Mouse (Mus musculus) cerebellum, postnatal 25 days (tissue): Measurements from ENCODE around the gene Tenm4.

ENCODE experiments used
- DNase-seq, 2 experiments: peaks; one replicate each; pipeline ENCODE4 v3.0.0; 2021; ENCODE audit warnings: mixed read lengths in 2 of 2

Gene Tenm4

GRCm38 (mm10) chr7:96539248-96540034 lies 368.4 kb downstream of the Tenm4 start:
- peak; percentile 93 to 97 for DNase-seq

- no peak for DNase-seq
Measured at GRCm38 (mm10) chr7:96540458-96541096, 369.5 kb downstream of the Tenm4 start.

- DNase-seq = no peak
Measured at GRCm38 (mm10) chr7:96545979-96546378, 374.9 kb downstream of the Tenm4 start.

- DNase-seq = no peak
Measured at GRCm38 (mm10) chr7:96551809-96552208, 380.8 kb downstream of the Tenm4 start.

GRCm38 (mm10) chr7:96552292-96552860 lies 381.3 kb downstream of the Tenm4 start:
- no peak for DNase-seq

GRCm38 (mm10) chr7:96554277-96554690 lies 383.2 kb downstream of the Tenm4 start:
- peak; percentile 58 to 63 for DNase-seq

GRCm38 (mm10) chr7:96555294-96555693 lies 384.2 kb downstream of the Tenm4 start:
- DNase-seq = no peak

- no peak for DNase-seq
Measured at GRCm38 (mm10) chr7:96556756-96557155, 385.7 kb downstream of the Tenm4 start.

GRCm38 (mm10) chr7:96562890-96563289 lies 391.8 kb downstream of the Tenm4 start:
- DNase-seq = no peak

GRCm38 (mm10) chr7:96563329-96564065 lies 392.5 kb downstream of the Tenm4 start:
- DNase-seq = no peak

GRCm38 (mm10) chr7:96565806-96566205 lies 394.8 kb downstream of the Tenm4 start:
- peak; percentile 73 to 83 for DNase-seq

- DNase-seq = no peak
Measured at GRCm38 (mm10) chr7:96566260-96566659, 395.2 kb downstream of the Tenm4 start.

GRCm38 (mm10) chr7:96568034-96568433 lies 397.0 kb downstream of the Tenm4 start:
- no peak for DNase-seq

- DNase-seq = no peak
Measured at GRCm38 (mm10) chr7:96570965-96571364, 399.9 kb downstream of the Tenm4 start.

GRCm38 (mm10) chr7:96572995-96573394 lies 401.9 kb downstream of the Tenm4 start:
- DNase-seq = no peak

- DNase-seq = peak; percentile 89 to 96
Measured at GRCm38 (mm10) chr7:96575202-96575650, 404.2 kb downstream of the Tenm4 start.

GRCm38 (mm10) chr7:96582752-96583151 lies 411.7 kb downstream of the Tenm4 start:
- DNase-seq = no peak

- no peak for DNase-seq
Measured at GRCm38 (mm10) chr7:96587403-96587802, 416.4 kb downstream of the Tenm4 start.

- DNase-seq = no peak
Measured at GRCm38 (mm10) chr7:96588567-96588966, 417.5 kb downstream of the Tenm4 start.

- DNase-seq = no peak
Measured at GRCm38 (mm10) chr7:96595535-96596295, 424.7 kb downstream of the Tenm4 start.

- DNase-seq = no peak
Measured at GRCm38 (mm10) chr7:96596402-96597195, 425.6 kb downstream of the Tenm4 start.
